Mouse (Mus musculus) lung, adult 10 weeks (tissue): ENCODE measurements around the gene Neurod1. TPM values are rescaled to one million over a fixed set of nuclear protein-coding genes. Genes with fewer than 3 reads are reported as not detected.

ENCODE experiments used
- polyA plus RNA-seq: library from polyadenylated mRNA; stranded (reverse); fragments of 350-450 nt; fragmentation: Illumina TruSeq; extraction: RNeasy Lipid Tissue Mini Kit (QIAGEN cat#74804); gene quantifications from one replicate; pipeline ENCODE4 v1.2.3, GENCODE M21; 2014; ENCODE audit warnings: low read depth, low replicate concordance; ENCODE audit not compliant: insufficient read depth

The Neurod1 gene
- not detected for polyA plus RNA-seq

DNA sequence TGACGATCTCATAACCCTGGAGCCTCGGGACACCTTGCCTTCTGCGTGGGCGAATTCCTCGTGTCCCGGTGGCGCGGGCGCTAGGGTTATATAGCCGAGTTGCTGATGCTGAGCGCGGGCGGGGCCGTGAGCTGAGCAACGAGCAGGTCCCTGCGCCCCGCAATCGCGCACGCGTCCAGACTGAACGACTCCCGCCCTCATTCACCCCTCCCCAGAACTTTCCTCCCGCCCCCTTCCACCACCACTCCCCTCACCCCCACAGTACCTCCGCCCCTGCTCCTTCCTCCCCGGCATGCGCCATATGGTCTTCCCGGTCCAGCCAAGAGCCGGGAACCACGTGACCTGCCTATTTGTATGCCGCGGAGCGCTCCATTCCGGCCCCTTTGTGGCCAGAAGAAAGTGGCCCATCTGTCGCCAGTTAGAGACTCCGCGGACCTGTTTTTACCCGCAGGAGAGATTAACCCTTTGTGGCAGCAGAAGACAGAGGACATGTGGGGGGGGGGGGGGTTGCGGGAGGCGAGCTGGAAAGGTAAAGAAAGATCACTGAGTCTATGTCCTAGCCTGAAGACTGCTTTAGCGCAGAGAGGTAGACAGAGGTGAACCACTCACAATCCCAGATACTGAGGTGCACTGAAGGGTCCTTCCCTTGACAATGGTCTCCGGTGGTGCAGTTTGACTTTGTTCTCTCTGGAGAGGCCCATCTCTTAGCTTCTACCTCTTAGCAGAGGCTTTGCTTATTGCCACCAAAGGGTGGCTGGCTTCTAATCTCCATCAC, at the start of gene Neurod1, which contains the start of gene Cerkl:
Gene Neurod1 (minus strand): TSS at position 177 of the 775 bp plus-strand sequence.
Gene Cerkl (minus strand): TSS at position 211 of the 775 bp plus-strand sequence.

Other genes starting within 250 kb of the Neurod1 start
- 3.9 TPM for gene Itga4, start 201.3 kb downstream of the Neurod1 start, polyA plus RNA-seq
- 0.39 TPM for gene Cerkl, start within 50 bp of the Neurod1 start, polyA plus RNA-seq
- gene Itprid2, start 178.6 kb upstream of the Neurod1 start, polyA plus RNA-seq, result 12.9 TPM